Mouse (Mus musculus): ENCODE results near the gene Smim22. TPM values are rescaled to one million over a fixed set of nuclear protein-coding genes. Genes with fewer than 3 reads are reported as not detected.

The Smim22 gene
- polyA plus RNA-seq (2014; fragmentation: Nextera tagmentation; extraction: Ambion mirVana): not detected in 2 replicates

DNA sequence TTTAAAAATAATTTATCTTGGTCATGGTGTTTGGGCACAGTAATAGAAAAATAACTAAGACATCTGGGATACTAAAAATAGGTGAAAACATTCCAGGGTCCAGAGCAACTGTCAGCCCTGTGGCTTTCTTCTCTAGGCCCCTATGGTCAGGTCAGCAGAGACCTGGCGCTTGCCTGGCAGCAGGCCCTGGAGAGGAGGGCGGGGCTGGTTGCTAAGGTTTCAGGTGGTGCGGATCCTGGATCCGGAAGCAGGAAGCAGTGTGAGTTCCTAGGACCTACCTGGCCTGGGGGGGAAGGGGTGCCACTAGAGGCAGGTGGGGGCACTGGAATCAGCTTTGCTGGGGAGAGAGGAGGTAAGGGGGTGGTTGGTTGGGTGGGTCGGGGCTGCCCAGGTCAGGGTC lies at the start of gene Smim22:
Smim22 (plus strand) TSS at position 222 of the 400 bp plus-strand sequence.
- DNase-seq: no peak
- Histone ChIP-seq H3K4me2 (ENCODE audit: low read length) (no peak within 1 kb of the TSS), H3K27ac (replicated peaks; ENCODE audit: low read depth, low read length) (no peak within 1 kb of the TSS), H3K27me3 (ENCODE audit: control insufficient read depth, insufficient read depth, low read length) (no peaks in the 10 kb centered on the region), H3K4me1 (ENCODE audit: control insufficient read depth, insufficient read depth, low read length) (peaks cover 4% of the 10 kb centered on the region), H3K36me3 (ENCODE audit: control insufficient read depth, insufficient read depth, low read length) (peaks cover 10% of the 10 kb centered on the region), H3K4me3 (replicated peaks; ENCODE audit: low read depth, low read length) (no peak within 1 kb of the TSS), H3K9ac (replicated peaks; ENCODE audit: low read length) (no peak within 1 kb of the TSS), H3K9me3 (ENCODE audit: control insufficient read depth, low read length) (no peaks in the 10 kb centered on the region)
- no peak for ATAC-seq (ENCODE audit: low FRiP score, low TSS enrichment)
- 55% methylated on average over 5 of the region's 5 CpGs for WGBS

DNA sequence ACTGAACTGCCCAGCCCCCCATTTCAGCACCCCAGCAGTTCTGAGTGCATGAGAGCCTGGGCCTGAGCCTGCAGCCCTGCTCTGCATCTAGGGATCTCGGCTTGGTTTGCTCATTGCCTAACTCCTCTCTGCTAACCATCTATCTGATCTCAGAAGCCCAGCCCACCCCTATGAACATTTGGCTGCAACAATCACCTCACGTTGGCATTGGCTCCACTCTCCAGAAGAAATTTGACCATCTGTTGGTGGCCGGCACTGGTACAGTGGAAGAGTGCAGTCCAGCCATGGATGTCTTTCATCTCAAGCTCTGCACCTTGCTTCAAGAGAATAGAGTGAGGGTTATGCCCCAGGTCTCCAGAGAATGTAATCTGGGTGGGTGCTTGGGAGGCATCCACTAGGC lies 49.6 kb upstream of the Smim22 start:
- Histone ChIP-seq H3K9ac (replicated peaks; ENCODE audit: low read length) (no peak overlapping the region), H3K4me1 (ENCODE audit: control insufficient read depth, insufficient read depth, low read length) (no peaks in the 10 kb centered on the region), H3K4me2 (ENCODE audit: low read length) (no peak overlapping the region), H3K27ac (replicated peaks; ENCODE audit: low read depth, low read length) (no peak overlapping the region), H3K27me3 (ENCODE audit: control insufficient read depth, insufficient read depth, low read length) (no peaks in the 10 kb centered on the region), H3K9me3 (ENCODE audit: control insufficient read depth, low read length) (no peaks in the 10 kb centered on the region), H3K4me3 (replicated peaks; ENCODE audit: low read depth, low read length) (no peak overlapping the region), H3K36me3 (ENCODE audit: control insufficient read depth, insufficient read depth, low read length) (peaks cover 64% of the 10 kb centered on the region)
- 95% methylated on average over 3 of the region's 3 CpGs for WGBS
- DNase-seq (no peak), ATAC-seq (ENCODE audit: low FRiP score, low TSS enrichment) (no peak)

- no peak for ATAC-seq (ENCODE audit: low FRiP score, low TSS enrichment)
- no peak overlapping the region for H3K27ac ChIP-seq (replicated peaks; ENCODE audit: low read depth, low read length)
- no peak for DNase-seq
- no peak overlapping the region for H3K4me2 ChIP-seq (ENCODE audit: low read length)
- H3K9ac ChIP-seq (replicated peaks; ENCODE audit: low read length): no peak overlapping the region
- no peaks in the 10 kb centered on the region for H3K27me3 ChIP-seq (ENCODE audit: control insufficient read depth, insufficient read depth, low read length)
- 93% methylated on average over 8 of the region's 8 CpGs for WGBS
- no peak overlapping the region for H3K4me3 ChIP-seq (replicated peaks; ENCODE audit: low read depth, low read length)
- H3K36me3 ChIP-seq (ENCODE audit: control insufficient read depth, insufficient read depth, low read length): peaks cover 36% of the 10 kb centered on the region
- H3K9me3 ChIP-seq (ENCODE audit: control insufficient read depth, low read length): no peaks in the 10 kb centered on the region
- peaks cover 11% of the 10 kb centered on the region for H3K4me1 ChIP-seq (ENCODE audit: control insufficient read depth, insufficient read depth, low read length)
Measured at GRCm38 (mm10) chr16:4960260-4960659, 46.8 kb upstream of the Smim22 start.

DNA sequence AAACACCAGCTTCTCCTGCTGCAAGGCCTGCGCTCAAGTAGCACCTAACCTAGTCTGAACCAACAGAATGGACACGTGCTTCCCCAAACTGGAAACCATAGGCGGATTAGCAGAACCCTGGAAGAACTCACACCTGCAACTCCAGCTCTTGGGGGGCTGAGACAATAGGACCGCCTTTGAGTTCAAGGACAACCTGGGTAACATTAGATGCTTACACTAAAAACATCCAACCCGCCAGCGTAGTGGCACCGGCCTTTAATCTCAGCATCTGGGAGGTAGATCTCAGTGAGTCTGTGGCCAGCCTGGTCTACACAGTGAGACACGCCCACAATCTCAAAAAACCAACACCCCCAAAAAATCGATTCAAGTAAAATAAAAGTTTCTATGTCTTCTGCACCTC lies 43.7 kb upstream of the Smim22 start:
- Histone ChIP-seq H3K27ac (replicated peaks; ENCODE audit: low read depth, low read length) (no peak overlapping the region), H3K27me3 (ENCODE audit: control insufficient read depth, insufficient read depth, low read length) (no peaks in the 10 kb centered on the region), H3K36me3 (ENCODE audit: control insufficient read depth, insufficient read depth, low read length) (peaks cover 11% of the 10 kb centered on the region), H3K4me1 (ENCODE audit: control insufficient read depth, insufficient read depth, low read length) (peaks cover 13% of the 10 kb centered on the region), H3K4me3 (replicated peaks; ENCODE audit: low read depth, low read length) (peak overlapping the region; percentile 92), H3K4me2 (ENCODE audit: low read length) (peak overlapping the region; percentile 77), H3K9ac (replicated peaks; ENCODE audit: low read length) (peak overlapping the region; percentile 88), H3K9me3 (ENCODE audit: control insufficient read depth, low read length) (no peaks in the 10 kb centered on the region)
- no peak for DNase-seq
- 43% methylated on average over 9 of the region's 9 CpGs for WGBS
- no peak for ATAC-seq (ENCODE audit: low FRiP score, low TSS enrichment)

DNA sequence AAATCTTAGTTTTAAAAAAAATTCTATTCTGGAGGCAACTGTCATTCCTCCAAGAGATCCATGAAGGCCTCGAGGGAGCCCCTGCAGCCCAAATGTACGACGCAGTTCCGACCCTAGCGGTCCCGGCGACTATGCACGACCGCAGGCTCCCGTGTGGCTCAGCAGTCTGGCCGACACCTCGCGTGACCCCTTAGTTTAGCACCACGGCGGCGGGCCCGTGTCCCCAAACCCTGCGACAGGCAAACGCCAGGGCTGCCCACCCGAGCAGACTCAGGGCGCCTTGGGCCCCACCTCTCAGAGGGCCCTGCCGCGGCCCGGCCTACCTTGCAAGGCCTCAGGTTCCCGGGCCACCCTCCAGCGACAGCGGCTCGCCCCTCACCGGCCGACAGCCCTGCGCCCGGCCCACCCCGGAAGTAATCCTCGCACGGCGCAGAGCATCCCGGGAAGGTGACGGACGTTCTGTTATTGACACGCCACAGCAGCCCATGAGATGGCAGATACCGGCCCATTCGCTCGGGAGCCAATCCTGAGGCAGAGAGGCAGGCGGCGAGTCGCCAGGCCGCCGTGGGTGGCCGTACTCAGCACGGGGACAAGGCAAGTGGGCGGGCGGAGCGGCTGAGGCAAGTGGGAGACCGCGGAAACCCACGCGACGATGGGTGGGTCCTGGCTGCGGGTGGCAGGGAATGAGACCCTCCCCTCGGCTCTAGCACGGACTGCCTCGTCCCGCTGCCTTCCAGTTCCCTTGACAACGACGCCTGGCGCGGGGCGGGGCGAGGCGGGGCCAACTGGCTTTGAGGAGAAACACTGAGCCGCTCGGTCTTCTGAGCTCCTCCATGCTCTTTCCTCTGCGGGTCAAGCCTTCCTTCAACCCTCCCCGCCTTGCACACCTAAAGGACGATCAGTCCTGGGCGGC lies 43.0 kb upstream of the Smim22 start, which contains the start of gene Anks3:
Anks3 (minus strand) TSS at position 409 of the 913 bp plus-strand sequence.
- Histone ChIP-seq H3K27ac (replicated peaks; ENCODE audit: low read depth, low read length) (peak within 1 kb of the TSS; percentile 86), H3K9ac (replicated peaks; ENCODE audit: low read length) (peak within 1 kb of the TSS; percentile 88), H3K9me3 (ENCODE audit: control insufficient read depth, low read length) (no peaks in the 10 kb centered on the region), H3K36me3 (ENCODE audit: control insufficient read depth, insufficient read depth, low read length) (peaks cover 18% of the 10 kb centered on the region), H3K4me3 (replicated peaks; ENCODE audit: low read depth, low read length) (peak within 1 kb of the TSS; percentile 92), H3K27me3 (ENCODE audit: control insufficient read depth, insufficient read depth, low read length) (no peaks in the 10 kb centered on the region), H3K4me1 (ENCODE audit: control insufficient read depth, insufficient read depth, low read length) (peaks cover 13% of the 10 kb centered on the region), H3K4me2 (ENCODE audit: low read length) (peak within 1 kb of the TSS; percentile 77)
- WGBS: under 1% methylated on average over 76 of the region's 76 CpGs
- ATAC-seq (ENCODE audit: low FRiP score, low TSS enrichment): peak; percentile 98
- peak; percentile 96 for DNase-seq

GRCm38 (mm10) chr16:4964731-4965391 lies 42.2 kb upstream of the Smim22 start:
- Histone ChIP-seq H3K9me3 (ENCODE audit: control insufficient read depth, low read length) (no peaks in the 10 kb centered on the region), H3K4me2 (ENCODE audit: low read length) (peak overlapping the region; percentile 77), H3K27me3 (ENCODE audit: control insufficient read depth, insufficient read depth, low read length) (no peaks in the 10 kb centered on the region), H3K36me3 (ENCODE audit: control insufficient read depth, insufficient read depth, low read length) (peaks cover 19% of the 10 kb centered on the region), H3K4me3 (replicated peaks; ENCODE audit: low read depth, low read length) (peak overlapping the region; percentile 92), H3K4me1 (ENCODE audit: control insufficient read depth, insufficient read depth, low read length) (peaks cover 13% of the 10 kb centered on the region), H3K9ac (replicated peaks; ENCODE audit: low read length) (peak overlapping the region; percentile 88), H3K27ac (replicated peaks; ENCODE audit: low read depth, low read length) (peak overlapping the region; percentile 86)
- peak; percentile 49 for DNase-seq
- WGBS: 22% methylated on average over 13 of the region's 13 CpGs
- peak; percentile 15 for ATAC-seq (ENCODE audit: low FRiP score, low TSS enrichment)

- ATAC-seq (ENCODE audit: low FRiP score, low TSS enrichment) (no peak), DNase-seq (no peak)
- H3K9ac ChIP-seq (replicated peaks; ENCODE audit: low read length): no peak overlapping the region
- no peaks in the 10 kb centered on the region for H3K27me3 ChIP-seq (ENCODE audit: control insufficient read depth, insufficient read depth, low read length)
- 88% methylated on average over 8 of the region's 8 CpGs for WGBS
- H3K4me2 ChIP-seq (ENCODE audit: low read length): peak overlapping the region; percentile 77; the same call in 1 of the 2 replicates
- no peaks in the 10 kb centered on the region for H3K9me3 ChIP-seq (ENCODE audit: control insufficient read depth, low read length)
- H3K4me3 ChIP-seq (replicated peaks; ENCODE audit: low read depth, low read length): peak overlapping the region; percentile 92; the same call in 1 of the 2 replicates
- peaks cover 12% of the 10 kb centered on the region for H3K36me3 ChIP-seq (ENCODE audit: control insufficient read depth, insufficient read depth, low read length)
- no peak overlapping the region for H3K27ac ChIP-seq (replicated peaks; ENCODE audit: low read depth, low read length)
- H3K4me1 ChIP-seq (ENCODE audit: control insufficient read depth, insufficient read depth, low read length): peaks cover 13% of the 10 kb centered on the region
Measured at GRCm38 (mm10) chr16:4965392-4966129, 41.5 kb upstream of the Smim22 start.

GRCm38 (mm10) chr16:4968426-4968825 lies 38.7 kb upstream of the Smim22 start:
- no peaks in the 10 kb centered on the region for H3K27me3 ChIP-seq (ENCODE audit: control insufficient read depth, insufficient read depth, low read length)
- no peak overlapping the region for H3K9ac ChIP-seq (replicated peaks; ENCODE audit: low read length)
- H3K4me2 ChIP-seq (ENCODE audit: low read length): no peak overlapping the region
- H3K4me3 ChIP-seq (replicated peaks; ENCODE audit: low read depth, low read length): no peak overlapping the region
- peaks cover 12% of the 10 kb centered on the region for H3K36me3 ChIP-seq (ENCODE audit: control insufficient read depth, insufficient read depth, low read length)
- H3K9me3 ChIP-seq (ENCODE audit: control insufficient read depth, low read length): no peaks in the 10 kb centered on the region
- ATAC-seq (ENCODE audit: low FRiP score, low TSS enrichment) (no peak), DNase-seq (no peak)
- H3K27ac ChIP-seq (replicated peaks; ENCODE audit: low read depth, low read length): no peak overlapping the region
- 70% methylated on average over 3 of the region's 3 CpGs for WGBS
- H3K4me1 ChIP-seq (ENCODE audit: control insufficient read depth, insufficient read depth, low read length): peaks cover 7% of the 10 kb centered on the region
